Mouse (Mus musculus): Measurements from ENCODE around the gene Dctpp1.

Gene Dctpp1

DNA sequence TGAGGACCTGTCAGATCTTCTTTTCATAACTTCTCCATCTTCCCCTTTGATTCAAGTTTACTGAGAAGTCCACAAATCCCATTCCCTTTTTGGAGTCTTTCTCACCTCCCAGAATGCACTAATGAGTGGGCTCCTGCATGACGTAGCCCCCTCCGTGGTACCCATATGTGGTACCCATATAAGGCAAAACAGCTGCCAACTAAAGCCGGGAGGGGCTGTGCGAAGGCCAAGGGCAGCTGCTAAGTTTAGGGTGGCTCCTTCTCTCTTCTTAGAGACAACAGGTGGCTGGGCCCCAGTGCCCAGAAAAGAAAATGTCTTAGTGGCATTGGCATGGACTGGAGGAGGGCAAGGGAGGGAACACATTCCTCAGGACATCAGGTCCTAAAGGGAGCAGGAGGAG is 50.2 kb downstream of the Dctpp1 start:
- no peak for ATAC-seq (ENCODE audit: low TSS enrichment)

DNA sequence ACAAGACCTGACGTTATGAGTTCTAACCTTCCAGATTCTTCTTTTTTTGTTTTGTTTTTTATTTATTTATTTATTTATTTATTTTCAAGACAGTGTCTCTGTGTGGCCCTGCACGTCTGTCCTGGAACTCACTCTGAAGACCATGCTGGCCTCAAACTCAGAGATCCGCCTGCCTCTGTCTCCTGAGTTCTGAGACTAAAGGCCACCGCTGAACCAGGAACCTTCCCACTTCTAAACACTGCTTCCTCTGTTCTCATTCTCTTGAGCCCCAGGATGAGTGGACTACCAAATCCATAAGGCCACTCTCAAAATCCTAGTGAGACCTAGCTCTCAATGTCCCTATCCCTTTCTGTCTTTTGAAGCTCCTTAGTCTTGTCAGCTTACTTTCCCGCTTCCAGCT is 50.7 kb downstream of the Dctpp1 start:
- no peak for ATAC-seq (ENCODE audit: low TSS enrichment)

DNA sequence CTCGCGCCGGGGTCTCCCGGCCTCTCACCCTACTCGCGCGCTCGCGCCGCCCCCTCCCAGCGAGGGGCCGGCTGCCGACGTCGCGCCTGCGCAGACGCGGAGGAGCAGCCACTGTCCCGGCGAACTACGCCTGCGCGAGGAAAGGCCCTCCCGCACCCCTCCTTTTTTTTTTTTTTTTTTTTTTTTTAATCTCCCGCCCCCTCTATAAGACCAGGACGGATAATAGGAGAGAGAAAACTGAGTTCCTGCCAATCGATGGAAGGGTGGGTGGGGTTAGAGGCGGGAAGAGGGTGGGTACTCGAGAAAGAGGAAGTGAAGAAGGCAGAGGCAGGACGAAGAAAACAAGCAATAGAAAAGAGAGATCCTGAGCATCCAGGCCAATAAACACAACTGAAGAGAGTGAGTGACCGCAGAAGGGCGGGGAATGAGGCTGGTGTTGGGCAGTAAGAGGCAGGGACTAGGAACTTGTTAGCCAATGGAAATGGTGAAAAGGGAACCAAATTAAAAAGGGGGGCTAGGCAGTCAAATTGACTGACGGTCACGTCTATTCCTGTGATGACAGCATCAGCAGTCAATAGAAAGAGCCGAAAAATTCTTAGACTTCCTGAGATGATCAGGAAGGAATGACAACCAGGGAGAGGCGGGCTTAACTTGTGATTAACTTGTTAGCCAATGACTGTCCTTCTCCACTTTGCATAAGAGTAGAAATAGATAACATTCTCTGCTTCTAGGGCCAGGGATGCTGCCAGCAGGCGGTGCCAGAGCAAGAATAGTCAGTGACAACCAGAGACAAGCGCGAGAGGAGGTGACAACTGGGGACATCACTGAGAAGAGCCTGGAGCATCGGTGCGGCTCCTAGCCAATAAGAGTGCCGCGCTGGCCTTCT is 51.7 kb downstream of the Dctpp1 start, which contains the start of gene Mylpf:
Gene Mylpf (plus strand): TSS at position 338 of the 886 bp plus-strand sequence.
- ATAC-seq (ENCODE audit: low TSS enrichment) = peak; percentile 89

DNA sequence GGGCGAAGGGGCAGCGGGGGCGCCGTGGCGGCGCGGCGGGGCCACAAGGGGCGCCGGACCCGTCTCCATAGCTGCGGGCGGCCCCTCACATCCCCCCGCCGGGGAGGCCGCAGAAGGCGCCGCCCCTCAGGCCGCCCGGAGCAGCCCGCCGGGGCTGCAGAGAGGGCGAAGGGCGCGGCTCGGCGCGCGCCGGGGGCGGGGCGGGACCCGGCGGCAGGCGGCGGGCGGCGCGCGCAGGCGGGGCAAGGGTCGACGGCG is 52.3 kb downstream of the Dctpp1 start, which contains the start of gene Tbc1d10b:
Gene Tbc1d10b (minus strand): TSS at position 174 of the 258 bp plus-strand sequence.
- no peak for ATAC-seq (ENCODE audit: low TSS enrichment)

DNA sequence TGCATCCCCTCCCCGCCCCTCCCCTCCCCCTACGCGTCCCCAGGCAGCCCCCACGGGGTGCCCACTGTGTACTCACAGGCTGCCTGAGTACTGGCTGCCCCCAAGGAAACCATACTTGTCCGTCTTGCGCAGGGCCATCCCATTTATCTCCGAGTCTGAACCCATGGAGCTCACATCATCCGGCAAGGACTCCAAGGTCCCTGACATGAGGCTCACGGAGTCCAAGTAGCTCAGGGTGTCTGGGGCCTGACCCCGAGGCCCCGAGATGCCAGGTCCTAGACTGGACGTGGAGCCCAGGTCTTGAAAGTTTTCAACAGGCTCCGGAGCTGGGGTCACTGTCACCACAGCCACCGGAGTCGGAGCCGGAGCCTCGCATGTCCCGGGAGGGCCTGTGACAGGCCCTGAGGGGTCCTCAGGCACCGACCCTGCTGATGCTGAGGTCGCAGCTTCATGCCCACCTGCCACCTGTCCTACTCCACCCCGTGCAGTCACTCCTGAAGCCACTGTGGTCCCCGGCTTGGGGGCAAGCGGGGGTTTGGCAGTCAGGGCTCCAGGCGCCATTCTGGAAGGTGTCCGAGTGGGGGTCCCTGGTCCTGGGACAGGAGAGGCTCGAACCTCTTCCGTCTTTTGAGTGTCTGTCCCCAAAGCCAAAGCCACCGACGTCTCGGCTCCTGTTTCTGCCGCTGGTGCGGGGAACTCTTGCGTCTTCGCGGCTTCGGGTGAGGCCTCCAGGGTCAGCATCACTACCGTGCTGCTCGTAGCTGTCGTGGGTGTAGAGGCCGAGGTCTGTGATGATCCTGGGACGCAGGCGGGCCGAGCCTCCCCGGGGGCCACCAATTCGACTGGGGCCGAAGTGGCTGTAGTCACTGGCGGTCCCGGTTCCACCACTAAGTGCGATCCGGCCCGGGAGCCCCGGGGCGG is 52.9 kb downstream of the Dctpp1 start:
- ATAC-seq (ENCODE audit: low TSS enrichment) = no peak
